Mouse (Mus musculus) macrophage (primary cell): ENCODE results near the gene Cuedc1. TPM values are rescaled to one million over a fixed set of nuclear protein-coding genes. Genes with fewer than 3 reads are reported as not detected.
"Not testable (repeated sequence)": the region's sequence is repeated elsewhere in the genome, so short reads cannot be mapped to it uniquely, and the experiment has no call there.

Source experiments
- H3K27ac ChIP-seq: fragments of 350-480 bp; formaldehyde crosslinking; 2 replicates; pipeline ENCODE4 v1.9.0; 2021
- H3K36me3 ChIP-seq: fragments of 350-480 bp; formaldehyde crosslinking; 2 replicates; pipeline ENCODE4 v1.9.0; 2021; ENCODE audit errors: inconsistent target
- H3K4me3 ChIP-seq: fragments of 350-480 bp; formaldehyde crosslinking; 2 replicates; pipeline ENCODE4 v1.9.0; 2021; ENCODE audit errors: inconsistent target
- H3K79me2 ChIP-seq: fragments of 350-480 bp; formaldehyde crosslinking; 2 replicates; pipeline ENCODE4 v1.9.0; 2021; ENCODE audit errors: inconsistent target
- WGBS: methylation state at CpG from one replicate; pipeline ENCODE4 v1.1.7; 2026; ENCODE audit warnings: inconsistent platforms; ENCODE audit not compliant: missing documents; 5-methylcytosine and 5-hydroxymethylcytosine counted together
- polyA plus RNA-seq: library from polyadenylated mRNA; stranded (reverse); fragments of 250-400 nt; gene quantifications from 3 replicates; pipeline ENCODE4 v1.2.4, GENCODE M21; 2018; ENCODE audit warnings: inconsistent platforms

The Cuedc1 gene
- polyA plus RNA-seq, 1 experiment from 2014 or later, result 0.95 TPM

DNA sequence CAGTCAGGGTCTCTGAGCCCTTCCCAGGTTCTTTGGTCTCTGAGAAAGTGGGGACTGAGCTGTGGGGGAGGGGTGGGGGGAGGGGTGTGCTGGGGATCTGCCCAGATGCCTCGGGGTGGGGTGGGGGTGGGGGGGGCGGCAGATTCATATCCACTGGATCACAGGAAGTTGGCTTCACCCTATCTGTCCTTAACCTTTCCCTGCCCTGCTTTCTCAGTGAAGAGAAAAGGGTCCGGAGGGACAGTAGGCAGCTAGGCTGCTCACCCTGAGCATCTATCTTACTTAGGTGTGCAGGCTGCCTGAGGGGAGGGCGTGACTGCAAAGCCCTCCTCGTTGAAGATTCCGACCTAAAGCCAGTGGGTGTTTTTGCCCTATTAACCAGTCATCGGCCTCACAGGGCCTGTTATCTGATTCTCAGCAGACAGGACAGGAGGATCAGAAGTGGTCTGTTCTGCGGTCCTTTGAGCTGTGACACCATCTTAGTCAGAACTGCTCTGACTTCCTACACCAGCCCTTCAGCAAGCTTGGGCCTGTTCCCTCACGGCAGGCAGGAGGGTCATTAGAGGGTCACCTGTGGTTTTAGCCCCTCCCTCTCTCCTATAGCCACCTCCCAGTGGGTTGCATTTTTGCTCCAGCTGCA lies 75.6 kb downstream of the Cuedc1 start:
- no peaks in the 10 kb centered on the region for H3K36me3 ChIP-seq

DNA sequence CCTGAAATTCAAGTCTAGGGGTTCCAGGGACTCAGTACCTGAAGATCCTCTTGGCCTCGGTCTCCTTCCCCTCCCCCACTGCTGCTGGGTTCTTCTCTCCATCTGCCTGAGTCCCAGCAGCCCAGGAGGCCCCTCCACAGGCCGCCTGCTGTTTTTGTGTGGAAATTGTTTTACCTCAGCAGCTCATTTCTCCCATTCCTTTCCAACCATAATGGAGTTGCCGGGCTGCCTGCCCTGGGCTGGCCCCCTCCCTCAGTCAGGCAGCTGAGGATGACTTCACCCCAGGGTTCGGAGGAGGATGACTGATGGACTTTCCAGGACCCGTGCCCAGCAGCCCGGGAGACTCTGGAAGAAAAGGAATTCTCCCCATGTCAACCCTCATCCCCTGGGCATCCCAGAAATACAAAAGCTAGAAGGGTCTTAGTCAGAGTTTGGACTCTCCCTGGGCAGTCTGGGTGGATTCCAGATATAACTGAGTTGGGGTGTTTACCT lies 82.7 kb downstream of the Cuedc1 start:
- Histone ChIP-seq H3K36me3 (no peaks in the 10 kb centered on the region), H3K27ac (no peak overlapping the region), H3K79me2 (no peaks in the 10 kb centered on the region), H3K4me3 (no peak overlapping the region)
- 71% methylated on average over 6 of the region's 6 CpGs for WGBS

More for the DNA sequence above, 75.6 kb downstream of the Cuedc1 start:
- H3K79me2 ChIP-seq, result no peaks in the 10 kb centered on the region
- no peak overlapping the region for H3K27ac ChIP-seq
- H3K4me3 ChIP-seq, result no peak overlapping the region
- WGBS, result 76% methylated on average over 9 of the region's 9 CpGs

GRCm38 (mm10) chr11:88180959-88181619 lies 83.2 kb downstream of the Cuedc1 start:
- Histone ChIP-seq H3K27ac (no peak overlapping the region), H3K36me3 (no peaks in the 10 kb centered on the region), H3K79me2 (no peaks in the 10 kb centered on the region), H3K4me3 (no peak overlapping the region)
- 11% methylated on average over 16 of the region's 16 CpGs for WGBS

DNA sequence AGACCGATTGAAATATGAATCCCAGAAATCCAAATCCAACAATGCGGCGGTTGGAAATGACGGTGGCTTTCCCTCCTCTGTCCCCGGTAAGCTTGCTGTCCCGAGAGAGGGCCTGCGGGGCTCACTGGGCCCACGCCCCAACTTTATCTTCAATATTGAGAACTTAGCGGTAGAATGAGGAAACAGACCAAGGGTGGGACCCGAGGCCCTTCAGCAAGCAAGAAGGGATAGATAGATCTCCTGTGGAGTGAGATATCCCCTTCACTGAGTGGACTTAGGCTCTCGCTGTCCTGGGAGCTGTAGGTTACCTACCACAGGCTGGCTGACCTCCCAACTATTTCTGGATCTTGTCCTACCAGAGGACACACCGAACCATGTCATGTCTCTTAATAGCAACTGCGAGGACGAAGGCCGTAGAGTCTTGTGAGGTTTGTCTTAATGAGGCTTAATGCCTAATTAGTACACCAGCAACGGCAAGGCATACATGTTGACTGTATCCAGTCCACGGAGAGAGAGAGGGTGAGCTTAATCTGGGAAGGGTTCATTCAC lies 86.8 kb downstream of the Cuedc1 start:
- H3K79me2 ChIP-seq, result no peaks in the 10 kb centered on the region
- 93% methylated on average over 17 of the region's 17 CpGs for WGBS
- no peak overlapping the region for H3K4me3 ChIP-seq
- H3K27ac ChIP-seq, result no peak overlapping the region
- no peaks in the 10 kb centered on the region for H3K36me3 ChIP-seq

- Histone ChIP-seq H3K79me2 (no peaks in the 10 kb centered on the region), H3K27ac (no peak overlapping the region), H3K36me3 (no peaks in the 10 kb centered on the region), H3K4me3 (no peak overlapping the region)
- WGBS, result 91% methylated on average over 14 of the region's 14 CpGs
Measured at GRCm38 (mm10) chr11:88186078-88186946, 88.5 kb downstream of the Cuedc1 start.

DNA sequence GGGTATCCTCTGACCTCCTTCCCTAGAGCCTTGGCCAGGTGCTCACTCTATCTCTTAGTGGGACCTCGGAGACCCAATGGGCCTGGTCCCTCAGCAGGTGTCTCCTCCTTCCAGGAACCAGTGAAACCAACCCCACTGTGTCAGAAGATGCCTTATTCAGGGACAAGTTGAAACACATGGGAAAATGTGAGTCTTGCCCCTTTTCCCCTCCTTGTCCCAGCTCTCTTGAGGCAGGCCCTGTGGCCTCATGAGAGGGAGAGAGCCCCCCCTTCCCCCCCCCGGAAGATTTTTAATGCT lies 89.0 kb downstream of the Cuedc1 start:
- 61% methylated on average over 2 of the region's 2 CpGs for WGBS
- no peak overlapping the region for H3K4me3 ChIP-seq
- no peaks in the 10 kb centered on the region for H3K79me2 ChIP-seq
- H3K27ac ChIP-seq, result no peak overlapping the region
- no peaks in the 10 kb centered on the region for H3K36me3 ChIP-seq

DNA sequence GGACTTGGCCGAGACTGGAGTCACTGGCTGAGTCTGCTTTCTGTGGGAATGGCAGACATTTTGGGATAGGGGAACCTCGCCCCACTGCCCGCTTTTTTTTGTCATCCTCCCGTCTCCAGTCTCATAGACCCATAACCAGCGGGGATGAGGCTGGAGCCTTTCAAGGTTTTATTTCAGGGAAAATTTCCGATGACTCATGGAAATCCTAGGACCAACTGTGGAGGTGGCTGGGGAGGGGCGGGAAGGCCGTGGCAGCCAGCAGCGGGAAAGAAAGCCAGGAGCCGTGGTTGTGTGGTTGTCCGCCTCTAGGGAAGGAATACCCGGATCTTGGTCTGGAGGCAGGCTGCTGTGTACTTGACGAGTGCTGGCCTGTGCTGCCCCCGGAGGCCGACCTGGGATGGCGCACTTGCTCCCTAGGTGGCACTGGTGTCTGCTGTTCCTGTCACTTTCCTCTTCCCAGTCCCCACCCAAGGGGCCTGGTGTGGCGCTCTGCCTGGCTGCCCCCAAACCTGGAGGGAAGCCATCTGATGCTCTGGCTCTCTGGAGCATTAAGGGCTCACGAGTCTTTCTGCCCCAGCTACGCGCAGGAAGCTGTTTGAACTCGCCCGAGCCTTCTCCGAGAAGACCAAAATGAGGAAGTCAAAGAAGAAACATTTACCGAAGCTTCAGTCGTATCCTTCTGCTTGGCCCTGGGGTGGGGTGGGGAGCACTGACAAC lies 89.7 kb downstream of the Cuedc1 start:
- Histone ChIP-seq H3K27ac (peak overlapping the region; percentile 37; the same call in 1 of the 2 replicates), H3K4me3 (peak overlapping the region; percentile 40), H3K36me3 (no peaks in the 10 kb centered on the region), H3K79me2 (no peaks in the 10 kb centered on the region)
- 14% methylated on average over 25 of the region's 25 CpGs for WGBS

DNA sequence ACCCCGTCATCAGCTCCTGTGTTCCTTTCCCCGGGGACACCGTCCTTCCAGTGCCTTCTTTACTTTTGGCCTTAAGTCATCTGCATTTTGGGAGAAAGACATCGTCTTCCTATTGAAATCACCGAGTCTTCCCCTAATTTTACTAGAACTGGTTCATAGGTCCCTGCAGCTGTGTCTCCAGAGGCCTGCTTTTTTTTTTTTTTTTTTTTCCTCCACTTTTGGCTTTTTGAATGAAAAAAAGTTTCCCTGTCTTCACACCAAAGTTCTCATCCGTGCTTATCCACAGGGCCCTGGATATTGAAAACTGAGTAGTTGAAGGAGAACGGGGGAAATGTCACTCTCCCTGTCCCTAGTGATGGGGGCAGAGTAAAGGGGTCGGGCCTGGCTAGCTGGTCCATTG lies 90.4 kb downstream of the Cuedc1 start:
- Histone ChIP-seq H3K4me3 (peak overlapping the region; percentile 40; the same call in 1 of the 2 replicates), H3K27ac (no peak overlapping the region), H3K79me2 (no peaks in the 10 kb centered on the region), H3K36me3 (no peaks in the 10 kb centered on the region)
- WGBS, result 34% methylated on average over 8 of the region's 8 CpGs

GRCm38 (mm10) chr11:88188635-88189034 lies 90.8 kb downstream of the Cuedc1 start:
- WGBS, result over 99% methylated on average over 7 of the region's 7 CpGs
- Histone ChIP-seq H3K79me2 (no peaks in the 10 kb centered on the region), H3K27ac (no peak overlapping the region), H3K36me3 (no peaks in the 10 kb centered on the region), H3K4me3 (no peak overlapping the region)

DNA sequence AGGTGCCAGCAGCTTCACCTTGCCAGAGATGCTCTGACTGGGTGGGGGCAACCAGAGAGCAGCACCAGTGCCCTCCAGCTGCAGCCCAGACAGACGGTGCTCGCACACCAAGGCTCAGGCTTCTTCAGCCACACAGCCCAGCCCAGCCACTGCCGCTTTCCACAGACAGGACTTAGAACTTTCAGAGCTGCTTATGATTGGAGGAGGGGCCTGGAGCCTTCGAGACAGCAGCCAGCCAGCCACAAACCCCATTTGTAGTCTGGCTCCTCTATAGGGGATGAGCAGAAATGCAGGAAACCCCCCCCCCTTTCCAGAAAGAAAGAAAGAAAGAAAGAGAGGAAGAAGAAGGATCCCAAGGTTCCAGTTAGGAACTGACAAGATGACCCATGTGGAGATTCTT lies 94.7 kb downstream of the Cuedc1 start:
- no peaks in the 10 kb centered on the region for H3K79me2 ChIP-seq
- no peak overlapping the region for H3K27ac ChIP-seq
- H3K4me3 ChIP-seq, result no peak overlapping the region
- H3K36me3 ChIP-seq, result no peaks in the 10 kb centered on the region
- WGBS, result 38% methylated on average over 4 of the region's 4 CpGs

DNA sequence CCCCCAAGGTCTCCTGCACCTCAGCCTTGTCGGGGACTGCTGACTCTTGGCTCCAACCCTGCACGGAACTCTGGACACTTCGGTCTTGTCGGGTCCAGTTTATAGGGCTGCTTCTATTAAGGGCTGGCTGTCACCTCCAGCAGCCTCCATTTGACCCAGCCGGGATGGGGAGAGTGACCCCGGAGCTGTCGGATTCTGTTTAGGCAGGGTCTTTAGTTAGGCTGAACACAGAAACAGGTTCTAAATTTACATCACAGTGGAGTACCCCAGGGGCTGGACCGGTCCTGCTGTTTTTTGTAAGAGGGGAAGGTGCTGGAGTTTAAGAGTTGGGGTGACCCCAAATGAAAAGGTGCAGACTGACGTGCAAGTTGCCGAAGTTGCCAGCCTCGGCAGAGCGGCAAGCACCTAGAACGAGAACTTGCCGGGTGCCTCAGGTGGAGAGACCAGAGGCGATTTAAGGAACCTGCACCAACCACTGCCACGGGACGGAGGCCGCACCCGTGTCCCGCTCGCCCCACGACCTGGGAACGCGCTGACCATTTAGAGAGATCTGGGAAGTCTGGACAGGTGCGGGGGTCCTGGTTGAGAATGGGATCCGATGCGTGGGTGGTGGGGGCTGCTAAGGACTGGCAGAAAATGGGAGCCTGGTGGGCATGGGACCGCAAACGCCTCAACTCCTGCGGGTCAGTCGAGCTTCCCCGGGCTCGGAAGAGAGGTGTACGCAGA lies 95.4 kb downstream of the Cuedc1 start:
- Histone ChIP-seq H3K27ac (no peak overlapping the region), H3K79me2 (no peaks in the 10 kb centered on the region), H3K36me3 (no peaks in the 10 kb centered on the region), H3K4me3 (no peak overlapping the region)
- WGBS, result 16% methylated on average over 30 of the region's 34 CpGs

GRCm38 (mm10) chr11:88193824-88194696 lies 96.2 kb downstream of the Cuedc1 start:
- Histone ChIP-seq H3K27ac (no peak overlapping the region), H3K79me2 (no peaks in the 10 kb centered on the region), H3K4me3 (no peak overlapping the region), H3K36me3 (no peaks in the 10 kb centered on the region)
- whole genome bisulfite sequencing, result 6% methylated on average over 28 of the region's 29 CpGs

- H3K4me3 ChIP-seq, H3K79me2 ChIP-seq, H3K36me3 ChIP-seq, H3K27ac ChIP-seq: not testable (repeated sequence)
- WGBS, result 73% methylated on average over 2 of the region's 3 CpGs
Measured at GRCm38 (mm10) chr11:88195699-88196098, 97.8 kb downstream of the Cuedc1 start.
